ENCODE assay signal across 10 mouse cellular contexts in genomic region chr10:66770161-66771030, GRCm38 (mm10).
DNase-seq lines count a peak whose midpoint lies in the region; ATAC-seq lines count a peak whose summit lies in the region.
"Had no signal": no experiment of that assay in that cellular context is flagged by ENCODE, and none has a peak within 500 bp of the region (broad histone marks: within the 10 kb centered on the region; RNA-seq: fewer than 3 reads in every experiment).

No protein-coding gene starts in this region.

- DNase-seq in heart, postnatal 14 days = no peak
- DNase-seq in brain, adult 2 months (ENCODE audit: low read depth, low spot score) = peak; percentile 82
- peak; percentile 26 for DNase-seq in forebrain, embryonic 14.5 days (ENCODE audit: low spot score)
- DNase-seq in left cerebral cortex, postnatal 14 days (ENCODE audit: low spot score in 2 of 2) = peak; percentile 35 to 38
- peak; percentile 27 to 39 for DNase-seq in right cerebral cortex, postnatal 36 days (ENCODE audit: low spot score in 2 of 2)
- DNase-seq in liver, embryonic 11.5 days (ENCODE audit: low spot score) = no peak
- DNase-seq in urinary bladder, adult 2 months (ENCODE audit: low spot score) = no peak

- no peak overlapping the region; the same call in 1 of the 2 replicates for H3K4me3 ChIP-seq in heart, embryonic 11.5 days (ENCODE audit: low read depth, low read length)
- H3K4me3 ChIP-seq in forebrain, embryonic 14.5 days (ENCODE audit: low read depth, low read length) = no peak overlapping the region
- no peak overlapping the region for H3K4me3 ChIP-seq in liver, embryonic 11.5 days (ENCODE audit: low read depth, low read length)
- H3K4me3 ChIP-seq: myocyte had no signal

- H3K9me3 ChIP-seq in heart, embryonic 11.5 days (replicated peaks; ENCODE audit: control insufficient read depth, low read length) = peaks cover 19% of the 10 kb centered on the region
- H3K9me3 ChIP-seq in forebrain, embryonic 14.5 days (replicated peaks; ENCODE audit: control insufficient read depth, low read length) = 0 out of 2 replicates have a peak, but pooled peaks cover 3% of the 10 kb centered on the region
- peaks cover 10% of the 10 kb centered on the region; the same call in 1 of the 2 replicates for H3K9me3 ChIP-seq in liver, embryonic 11.5 days (ENCODE audit: control insufficient read depth, low read length)

- peak overlapping the region; percentile 52 for H3K4me2 ChIP-seq in heart, embryonic 11.5 days
- H3K4me2 ChIP-seq in forebrain, embryonic 14.5 days (ENCODE audit: low read length) = peak overlapping the region; percentile 28; the same call in 1 of the 2 replicates
- no peak overlapping the region for H3K4me2 ChIP-seq in liver, embryonic 11.5 days

- H3K9ac ChIP-seq in heart, embryonic 11.5 days (ENCODE audit: low read depth, low read length) = no peak overlapping the region
- H3K9ac ChIP-seq in forebrain, embryonic 14.5 days (ENCODE audit: low read length) = no peak overlapping the region
- no peak overlapping the region for H3K9ac ChIP-seq in liver, embryonic 11.5 days (ENCODE audit: low read depth, low read length)

- H3K36me3 ChIP-seq in heart, embryonic 11.5 days (ENCODE audit: control insufficient read depth, insufficient read depth, low read length) = no peaks in the 10 kb centered on the region
- no peaks in the 10 kb centered on the region for H3K36me3 ChIP-seq in forebrain, embryonic 14.5 days (ENCODE audit: control insufficient read depth, insufficient read depth, low read length)
- no peaks in the 10 kb centered on the region for H3K36me3 ChIP-seq in liver, embryonic 11.5 days (ENCODE audit: control insufficient read depth, insufficient read depth, low read length)

- intact Hi-C loops in heart, postnatal 14 days (cut with DNase I) = no loop called here
- intact Hi-C loops in left cerebral cortex, postnatal 14 days (cut with DNase I) = no loop called here

- H3K27ac ChIP-seq in heart, embryonic 11.5 days (ENCODE audit: low read depth, low read length) = no peak overlapping the region
- no peak overlapping the region for H3K27ac ChIP-seq in forebrain, embryonic 14.5 days (ENCODE audit: low read depth, low read length)
- no peak overlapping the region for H3K27ac ChIP-seq in liver, embryonic 11.5 days (ENCODE audit: low read depth, low read length)

- no peaks in the 10 kb centered on the region for H3K27me3 ChIP-seq in heart, embryonic 11.5 days (ENCODE audit: control insufficient read depth, insufficient read depth, low read length)
- H3K27me3 ChIP-seq in forebrain, embryonic 14.5 days (replicated peaks; ENCODE audit: control insufficient read depth, insufficient read depth, low read length) = no peaks in the 10 kb centered on the region
- H3K27me3 ChIP-seq in liver, embryonic 11.5 days (replicated peaks; ENCODE audit: control insufficient read depth, insufficient read depth, low read length) = no peaks in the 10 kb centered on the region
- H3K27me3 ChIP-seq: CH12.LX had no signal

- no peak for ATAC-seq in heart, embryonic 11.5 days (replicated peaks; ENCODE audit: insufficient number of reproducible peaks, low FRiP score, low TSS enrichment)
- peak; percentile 58; the same call in 1 of the 2 replicates for ATAC-seq in forebrain, embryonic 14.5 days
- ATAC-seq in liver, embryonic 11.5 days (replicated peaks; ENCODE audit: low FRiP score) = no peak

- no peaks in the 10 kb centered on the region for H3K4me1 ChIP-seq in heart, embryonic 11.5 days (ENCODE audit: control insufficient read depth, insufficient read depth, low read length)
- no peaks in the 10 kb centered on the region for H3K4me1 ChIP-seq in forebrain, embryonic 14.5 days (ENCODE audit: control insufficient read depth, insufficient read depth, low read length)
- no peaks in the 10 kb centered on the region for H3K4me1 ChIP-seq in liver, embryonic 11.5 days (replicated peaks; ENCODE audit: control insufficient read depth, insufficient read depth, low read length)

- 33% methylated on average over 21 of the region's 21 CpGs for WGBS in heart, embryonic 11.5 days (ENCODE audit: insufficient replicate concordance)
- WGBS in forebrain, embryonic 14.5 days = 42% methylated on average over 21 of the region's 21 CpGs
- WGBS in liver, embryonic 11.5 days = 35% methylated on average over 21 of the region's 21 CpGs

Comparison
In these comparisons a context has a peak if more than half of its experiments do, and no peak if none do; other contexts are left out.
1. DNase-seq: peak in brain, adult 2 months (single experiment), forebrain, embryonic 14.5 days (single experiment), left cerebral cortex, postnatal 14 days (2 of 2) and right cerebral cortex, postnatal 36 days (2 of 2); none in heart, postnatal 14 days (0 of 2), liver, embryonic 11.5 days (single experiment) and urinary bladder, adult 2 months (single experiment).